Mouse (Mus musculus): ENCODE results near the gene Bcl2l14.

DNA sequence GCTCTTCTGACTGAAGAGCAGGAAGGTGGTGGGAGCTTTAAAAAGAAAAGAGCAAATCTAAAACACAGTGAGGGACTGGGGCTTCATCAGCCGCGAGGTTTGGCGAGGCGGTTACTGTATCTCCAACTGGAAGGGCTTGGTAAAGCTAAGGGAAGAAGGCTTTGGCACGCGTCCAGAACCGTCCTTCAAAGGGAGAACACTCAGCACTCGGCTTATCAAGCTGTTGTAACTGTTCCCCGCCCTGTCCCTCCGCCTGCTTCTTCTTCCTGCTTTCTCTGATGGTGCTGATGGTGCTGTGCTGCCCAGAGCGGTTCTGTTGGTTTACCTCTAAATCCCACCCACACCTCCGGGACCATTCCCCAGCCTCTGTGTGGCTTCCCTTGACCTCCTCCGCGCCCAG, 74.7 kb downstream of the Bcl2l14 start:
- TF ChIP-seq EP300 (IDR thresholded peaks at IDR 0.05; ENCODE audit: insufficient read depth, low read depth, low read length), result no peak
- TF ChIP-seq POLR2A (IDR thresholded peaks at IDR 0.05; ENCODE audit: insufficient read depth, low read length), result no peak
- TF ChIP-seq CTCF (IDR thresholded peaks at IDR 0.05; ENCODE audit: low read depth, low read length), result no peak
